Mouse (Mus musculus) myocyte (in vitro differentiated cells): ENCODE measurements at regions not wholly inside any gene's neighbourhood (a gene's known extent, or its start where the extent isn't known, plus 50 kb on each side); places are given as distances from the start of the nearest gene placed in this dataset.
"Not testable (repeated sequence)": the region's sequence is repeated elsewhere in the genome, so short reads cannot be mapped to it uniquely, and the experiment has no call there.

ENCODE experiments used
- H3K27me3 ChIP-seq: one replicate; pipeline ENCODE4 v1.6.1; 2011; ENCODE audit not compliant: control insufficient read depth, insufficient read depth, insufficient read length
- H3K36me3 ChIP-seq: one replicate; pipeline ENCODE4 v1.6.1; 2011; ENCODE audit not compliant: control insufficient read depth, insufficient read depth
- H3K4me2 ChIP-seq: one replicate; pipeline ENCODE4 v1.6.1; 2011; ENCODE audit warnings: low read depth, control low read depth
- H3K4me3 ChIP-seq: one replicate; pipeline ENCODE4 v1.5.1; 2011; ENCODE audit warnings: mild to moderate bottlenecking, control low read depth, moderate library complexity
- H3K79me2 ChIP-seq: one replicate; pipeline ENCODE4 v1.6.1; 2011; ENCODE audit not compliant: control insufficient read depth, insufficient read depth
- H3ac ChIP-seq: one replicate; pipeline ENCODE4 v1.6.1; 2011; ENCODE audit not compliant: control insufficient read depth, insufficient read length
- CEBPB ChIP-seq: IDR thresholded peaks from 2 replicates; pipeline ENCODE4 v1.6.1; 2011; ENCODE audit warnings: mild to moderate bottlenecking, moderate library complexity; ENCODE audit not compliant: poor library complexity, insufficient read depth, severe bottlenecking
- E2F4 ChIP-seq: IDR thresholded peaks from one replicate; pipeline ENCODE4 v1.6.1; 2011; ENCODE audit warnings: mild to moderate bottlenecking, control low read depth, moderate library complexity; ENCODE audit not compliant: insufficient read depth
- MAX ChIP-seq: IDR thresholded peaks from one replicate; pipeline ENCODE4 v1.6.1; 2011; ENCODE audit warnings: low read depth, mild to moderate bottlenecking, control low read depth
- MYOD1 ChIP-seq, 3 experiments: IDR thresholded peaks; one replicate each; pipeline ENCODE4 v1.6.1; 2011; ENCODE audit warnings: control low read depth in 2 of 3, low read depth in 2 of 3, mild to moderate bottlenecking in 2 of 3, moderate library complexity in 1 of 3; ENCODE audit not compliant: insufficient read length in 2 of 3, control insufficient read depth in 1 of 3
- MYOG ChIP-seq, 3 experiments: IDR thresholded peaks; one replicate each; pipeline ENCODE4 v1.6.1; 2011; ENCODE audit warnings: control low read depth in 2 of 3, low read depth in 2 of 3, mild to moderate bottlenecking in 2 of 3; ENCODE audit not compliant: insufficient read length in 2 of 3, control insufficient read depth in 1 of 3, insufficient read depth in 1 of 3
- POLR2A ChIP-seq: IDR thresholded peaks from one replicate; pipeline ENCODE4 v1.6.1; 2011; ENCODE audit warnings: low read depth, mild to moderate bottlenecking, control low read depth, moderate library complexity; ENCODE audit not compliant: insufficient read length
- POLR2AphosphoS2 ChIP-seq: IDR thresholded peaks from one replicate; pipeline ENCODE4 v1.6.1; 2011; ENCODE audit warnings: low read depth, control low read depth; ENCODE audit not compliant: insufficient read length
- REST ChIP-seq: IDR thresholded peaks from one replicate; pipeline ENCODE4 v1.6.1; 2011; ENCODE audit warnings: mild to moderate bottlenecking, control low read depth, moderate library complexity; ENCODE audit not compliant: insufficient read depth, insufficient read length
- SRF ChIP-seq: IDR thresholded peaks from one replicate; pipeline ENCODE4 v1.6.1; 2011; ENCODE audit warnings: low read depth; ENCODE audit not compliant: control insufficient read depth, insufficient read length
- TCF12 ChIP-seq: IDR thresholded peaks from one replicate; pipeline ENCODE4 v1.6.1; 2011; ENCODE audit warnings: mild to moderate bottlenecking, control low read depth; ENCODE audit not compliant: poor library complexity, insufficient read depth, severe bottlenecking
- TCF3 ChIP-seq: IDR thresholded peaks from one replicate; pipeline ENCODE4 v1.6.1; 2011; ENCODE audit warnings: low read depth, control low read depth; ENCODE audit not compliant: insufficient read length
- USF1 ChIP-seq: IDR thresholded peaks from one replicate; pipeline ENCODE4 v1.6.1; 2011; ENCODE audit warnings: low read depth, mild to moderate bottlenecking, control low read depth, moderate library complexity

DNA sequence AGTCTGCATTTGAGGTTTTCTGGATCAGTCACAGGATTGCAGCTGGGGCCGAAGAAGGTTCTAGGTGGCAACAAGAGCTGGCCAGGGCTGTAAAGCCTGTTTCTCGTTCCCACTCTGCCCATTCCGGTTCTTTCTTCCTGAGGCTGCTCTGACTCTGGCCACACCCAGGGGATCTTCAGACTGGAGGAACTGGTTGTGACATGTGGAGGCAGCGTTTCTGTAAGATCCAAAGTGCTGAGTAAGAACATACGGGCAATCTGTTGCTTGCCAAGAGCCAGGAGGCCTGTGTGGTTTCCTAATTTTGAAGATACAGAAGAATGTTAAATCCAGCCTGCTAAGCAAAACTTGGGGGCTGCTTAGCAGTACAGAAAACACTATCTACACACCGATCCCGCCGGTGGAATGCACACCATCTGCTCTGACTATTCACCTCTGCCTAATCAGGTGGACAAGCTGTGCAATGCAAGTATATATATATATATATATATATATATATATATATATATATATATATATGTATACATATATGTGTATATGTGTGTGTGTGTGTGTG lies 99.3 kb upstream of the Bmp2k start:
- Histone ChIP-seq H3ac (no peak overlapping the region), H3K36me3 (no peaks in the 10 kb centered on the region), H3K4me2 (no peak overlapping the region), H3K79me2 (no peaks in the 10 kb centered on the region), H3K4me3 (no peak overlapping the region), H3K27me3 (no peaks in the 10 kb centered on the region)
- no peak for TF ChIP-seq MAX
- no peak for TF ChIP-seq SRF
- TF ChIP-seq TCF3, result no peak
- no peak for TF ChIP-seq POLR2A
- TF ChIP-seq REST, result no peak
- TF ChIP-seq USF1, result no peak
- TF ChIP-seq CEBPB, result no peak
- no peak for TF ChIP-seq TCF12
- TF ChIP-seq POLR2AphosphoS2, result no peak
- no peak for TF ChIP-seq E2F4
- TF ChIP-seq MYOG (IDR thresholded peaks at IDR 0.05; ENCODE audit: control insufficient read depth in 1 of 3, insufficient read depth in 1 of 3, insufficient read length in 2 of 3, low read depth in 2 of 3), result no peak
- TF ChIP-seq MYOD1 (IDR thresholded peaks at IDR 0.05; ENCODE audit: control insufficient read depth in 1 of 3, insufficient read length in 2 of 3, low read depth in 2 of 3), result no peak

DNA sequence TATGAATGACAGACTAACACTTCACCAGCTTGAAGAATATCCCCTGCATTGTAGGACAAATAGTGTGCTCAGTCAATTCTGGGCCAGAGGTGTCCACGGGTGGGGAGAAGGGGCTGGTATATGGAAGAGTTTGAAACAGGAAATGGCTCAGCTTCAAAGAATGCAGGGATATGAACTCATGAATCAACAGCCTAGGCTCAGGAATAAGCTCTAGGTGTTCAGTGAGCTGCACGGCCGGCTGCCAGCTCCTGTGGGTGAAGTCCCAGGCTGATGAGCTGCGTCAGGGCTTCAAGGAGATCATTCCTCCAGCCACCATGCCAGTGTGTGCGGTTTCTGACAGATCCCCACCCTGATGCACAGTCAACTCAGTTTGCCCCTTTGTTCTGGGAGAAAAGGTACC lies 98.8 kb upstream of the Bmp2k start:
- no peak overlapping the region for H3ac ChIP-seq
- H3K79me2 ChIP-seq, result no peaks in the 10 kb centered on the region
- TF ChIP-seq MYOG (IDR thresholded peaks at IDR 0.05; ENCODE audit: control insufficient read depth in 1 of 3, insufficient read depth in 1 of 3, insufficient read length in 2 of 3, low read depth in 2 of 3), result no peak
- TF ChIP-seq REST, result no peak
- TF ChIP-seq MYOD1 (IDR thresholded peaks at IDR 0.05; ENCODE audit: control insufficient read depth in 1 of 3, insufficient read length in 2 of 3, low read depth in 2 of 3), result no peak
- no peak for TF ChIP-seq SRF
- no peak for TF ChIP-seq USF1
- TF ChIP-seq TCF3, result no peak
- H3K36me3 ChIP-seq, result no peaks in the 10 kb centered on the region
- H3K4me2 ChIP-seq, result no peak overlapping the region
- H3K4me3 ChIP-seq, result no peak overlapping the region
- no peaks in the 10 kb centered on the region for H3K27me3 ChIP-seq

DNA sequence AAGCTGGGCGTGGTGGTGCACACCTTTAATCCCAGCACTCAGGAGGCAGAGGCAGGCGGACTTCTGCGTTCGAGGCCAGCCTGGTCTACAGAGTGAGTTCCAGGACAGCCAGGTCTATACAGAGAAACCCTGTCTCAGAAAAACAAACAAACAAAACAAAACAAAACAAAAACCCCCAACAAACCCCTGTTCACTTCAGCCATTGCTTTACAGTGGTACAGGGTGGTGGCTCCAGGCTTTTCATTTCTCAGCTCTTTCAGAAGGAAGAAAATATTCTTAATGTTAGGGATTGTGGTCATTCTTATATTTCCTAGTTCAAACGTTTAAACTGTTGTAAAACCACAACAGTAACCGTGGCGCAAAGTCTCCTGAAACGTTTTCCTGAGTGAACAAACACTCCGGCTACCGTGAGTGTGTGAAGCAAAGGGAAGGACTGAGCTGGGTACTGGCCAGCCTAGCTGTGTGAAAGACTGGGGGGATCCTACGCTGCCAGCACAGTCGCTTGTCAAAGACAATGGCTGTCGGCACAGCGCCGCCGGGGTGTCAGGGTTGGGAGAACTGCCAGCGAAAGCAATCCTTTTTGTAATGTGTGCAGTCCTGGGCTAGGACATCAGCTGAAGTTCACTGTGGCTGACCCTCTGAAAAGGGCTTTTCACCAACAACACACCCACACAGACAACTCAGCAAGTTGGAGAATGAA lies 91.8 kb upstream of the Bmp2k start:
- no peak overlapping the region for H3K4me3 ChIP-seq
- TF ChIP-seq CEBPB, result no peak
- no peak for TF ChIP-seq SRF
- no peak for TF ChIP-seq MYOG (IDR thresholded peaks at IDR 0.05; ENCODE audit: control insufficient read depth in 1 of 3, insufficient read depth in 1 of 3, insufficient read length in 2 of 3, low read depth in 2 of 3)
- TF ChIP-seq E2F4, result no peak
- TF ChIP-seq REST, result no peak
- TF ChIP-seq USF1, result no peak
- TF ChIP-seq POLR2A, result no peak
- no peak for TF ChIP-seq TCF3
- TF ChIP-seq MYOD1 (IDR thresholded peaks at IDR 0.05; ENCODE audit: control insufficient read depth in 1 of 3, insufficient read length in 2 of 3, low read depth in 2 of 3), result no peak
- TF ChIP-seq TCF12, result no peak
- TF ChIP-seq MAX, result no peak
- TF ChIP-seq POLR2AphosphoS2, result no peak

DNA sequence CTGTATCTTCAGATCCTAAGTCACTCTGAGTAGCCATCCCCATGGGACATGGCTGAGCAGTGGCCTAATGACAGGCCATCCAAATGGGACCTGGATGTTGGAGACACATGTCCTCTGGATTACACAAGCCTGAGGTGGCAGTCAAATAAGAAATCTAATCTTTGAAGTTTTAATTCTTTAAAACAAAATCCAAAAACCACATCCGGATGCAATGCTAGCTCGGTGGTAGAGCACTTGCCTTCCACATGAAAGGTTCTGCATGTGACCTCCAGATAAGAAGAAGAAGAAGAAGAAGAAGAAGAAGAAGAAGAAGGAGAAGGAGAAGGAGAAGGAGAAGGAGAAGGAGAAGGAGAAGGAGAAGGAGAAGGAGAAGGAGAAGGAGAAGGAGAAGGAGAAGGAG lies 89.1 kb upstream of the Bmp2k start:
- H3K4me2 ChIP-seq, H3K27me3 ChIP-seq, H3K4me3 ChIP-seq, H3K36me3 ChIP-seq, H3K79me2 ChIP-seq, H3ac ChIP-seq: not testable (repeated sequence)

More for the DNA sequence above, 91.8 kb upstream of the Bmp2k start:
- no peaks in the 10 kb centered on the region for H3K79me2 ChIP-seq
- H3ac ChIP-seq, result no peak overlapping the region
- H3K36me3 ChIP-seq, result no peaks in the 10 kb centered on the region
- H3K27me3 ChIP-seq, result no peaks in the 10 kb centered on the region
- no peak overlapping the region for H3K4me2 ChIP-seq

DNA sequence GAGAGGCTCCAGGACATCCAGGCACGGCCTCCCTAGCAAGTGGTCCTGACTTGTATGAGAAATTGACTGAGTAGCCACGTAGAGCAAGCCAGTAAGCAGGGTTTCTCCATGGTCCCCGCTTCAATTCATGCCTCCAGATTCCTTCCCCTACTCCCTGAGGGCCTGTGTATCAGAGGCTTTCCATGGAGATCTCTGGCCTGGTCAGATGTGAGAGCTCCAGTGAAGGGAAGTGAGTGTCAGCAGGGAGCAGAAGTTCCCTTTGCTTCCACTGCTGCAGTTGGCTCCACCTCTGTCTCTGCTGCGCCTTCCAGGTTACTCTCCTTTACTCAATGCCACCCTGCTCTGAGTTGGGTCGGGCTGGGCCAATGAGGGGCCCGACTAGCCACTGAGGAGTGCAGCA lies 88.3 kb upstream of the Bmp2k start:
- no peak for TF ChIP-seq MYOG (IDR thresholded peaks at IDR 0.05; ENCODE audit: control insufficient read depth in 1 of 3, insufficient read depth in 1 of 3, insufficient read length in 2 of 3, low read depth in 2 of 3)
- TF ChIP-seq CEBPB, result no peak
- TF ChIP-seq POLR2A, result no peak
- no peak for TF ChIP-seq TCF12
- TF ChIP-seq REST, result no peak
- TF ChIP-seq MYOD1 (IDR thresholded peaks at IDR 0.05; ENCODE audit: control insufficient read depth in 1 of 3, insufficient read length in 2 of 3, low read depth in 2 of 3), result no peak
- no peak overlapping the region for H3K4me3 ChIP-seq
- no peak overlapping the region for H3ac ChIP-seq
- no peaks in the 10 kb centered on the region for H3K79me2 ChIP-seq
- no peak overlapping the region for H3K4me2 ChIP-seq
- no peaks in the 10 kb centered on the region for H3K36me3 ChIP-seq
- H3K27me3 ChIP-seq, result no peaks in the 10 kb centered on the region
